Mouse (Mus musculus): ENCODE measurements at regions not wholly inside any gene's neighbourhood (a gene's known extent, or its start where the extent isn't known, plus 50 kb on each side); places are given as distances from the start of the nearest gene placed in this dataset.

GRCm38 (mm10) chr11:32902923-32903322 lies 78.5 kb upstream of the Smim23 start:
- TF ChIP-seq CTCF (IDR thresholded peaks at IDR 0.05; ENCODE audit: control insufficient read depth, insufficient read depth, low read length) = no peak
- no peak for TF ChIP-seq POLR2A (IDR thresholded peaks at IDR 0.05; ENCODE audit: borderline replicate concordance, control insufficient read depth, low read depth, low read length)
